Mouse (Mus musculus) ES-E14 (cell line): ENCODE data around the gene Olfr1032. TPM values are rescaled to one million over a fixed set of nuclear protein-coding genes. Genes with fewer than 3 reads are reported as not detected.
"Not testable (repeated sequence)": the region's sequence is repeated elsewhere in the genome, so short reads cannot be mapped to it uniquely, and the experiment has no call there.

Experiments
- DNase-seq: peaks from one replicate; pipeline ENCODE4 v3.0.0-alpha.2; 2013; ENCODE audit warnings: low read depth, low spot score
- H3K27ac ChIP-seq: 2 replicates; pipeline ENCODE4 v1.5.1; 2012; ENCODE audit warnings: low read depth, mild to moderate bottlenecking, low read length, moderate library complexity, mixed read lengths; ENCODE audit not compliant: poor library complexity, insufficient read depth, severe bottlenecking
- H3K36me3 ChIP-seq: 2 replicates; pipeline ENCODE4 v1.6.1; 2012; ENCODE audit warnings: mild to moderate bottlenecking, low read length, moderate library complexity, mixed read lengths; ENCODE audit not compliant: control insufficient read depth, poor library complexity, insufficient read depth, severe bottlenecking
- H3K4me1 ChIP-seq, 2 experiments: fragments of 150-350 bp in 1 of 2; sonication (generic) in 1 of 2; 2 replicates each; pipeline ENCODE4 v1.6.1; 2012; ENCODE audit warnings: low read length in 2 of 2, mild to moderate bottlenecking in 1 of 2, mixed read lengths in 1 of 2; ENCODE audit not compliant: control insufficient read depth in 2 of 2, insufficient read depth in 2 of 2, poor library complexity in 1 of 2
- H3K4me3 ChIP-seq, 2 experiments: fragments of 150-350 bp in 1 of 2; sonication (generic) in 1 of 2; 2 replicates each; pipeline ENCODE4 v1.5.1; 2012; ENCODE audit warnings: low read length in 2 of 2, low read depth in 1 of 2, mild to moderate bottlenecking in 1 of 2, mixed read lengths in 1 of 2; ENCODE audit not compliant: insufficient read depth in 1 of 2, poor library complexity in 1 of 2, severe bottlenecking in 1 of 2
- H3K9ac ChIP-seq: 2 replicates; pipeline ENCODE4 v1.6.1; 2012; ENCODE audit warnings: low read depth, mild to moderate bottlenecking, low read length, mixed read lengths; ENCODE audit not compliant: poor library complexity, insufficient read depth, severe bottlenecking
- H3K9me3 ChIP-seq: fragments of 150-350 bp; sonication (generic); 2 replicates; pipeline ENCODE4 v1.6.1; 2012; ENCODE audit warnings: low read depth, mild to moderate bottlenecking, low read length; ENCODE audit not compliant: control insufficient read depth, insufficient read depth
- CHD2 ChIP-seq: IDR thresholded peaks from 2 replicates; pipeline ENCODE4 v1.6.1; 2014; ENCODE audit warnings: mild to moderate bottlenecking, low read depth, low read length, inconsistent platforms
- HCFC1 ChIP-seq: IDR thresholded peaks from 2 replicates; pipeline ENCODE4 v1.6.1; 2012; ENCODE audit warnings: low read length, inconsistent platforms, borderline replicate concordance; ENCODE audit not compliant: insufficient read depth
- MAFK ChIP-seq: IDR thresholded peaks from 2 replicates; pipeline ENCODE4 v1.6.1; 2014; ENCODE audit warnings: mild to moderate bottlenecking, low read depth, low read length, inconsistent platforms; ENCODE audit not compliant: insufficient read depth
- ZC3H11A ChIP-seq: IDR thresholded peaks from 2 replicates; pipeline ENCODE4 v1.6.1; 2012; ENCODE audit warnings: low read depth, mild to moderate bottlenecking, inconsistent platforms, low read length, borderline replicate concordance
- ZNF384 ChIP-seq: IDR thresholded peaks from 2 replicates; pipeline ENCODE4 v1.6.1; 2012; ENCODE audit warnings: low read depth, low read length, inconsistent platforms
- in situ Hi-C, 2 experiments: fragments of 600-800 bp; cut with MboI; formaldehyde crosslinking; loops; one replicate each; pipeline ENCODE4 v1.15.1; 2025; ENCODE audit warnings: low sequenced_read_pairs in 2 of 2, inconsistent platforms in 1 of 2; ENCODE audit not compliant: unreplicated experiment in 2 of 2
- total RNA-seq: library from RNA; depleted of rRNA; stranded (reverse); fragments of 300-350 nt; gene quantifications from 2 replicates; pipeline ENCODE4 v1.2.3, GENCODE M21; 2012; rRNA removed

Gene Olfr1032
- total RNA-seq = not detected in 2 replicates

DNA sequence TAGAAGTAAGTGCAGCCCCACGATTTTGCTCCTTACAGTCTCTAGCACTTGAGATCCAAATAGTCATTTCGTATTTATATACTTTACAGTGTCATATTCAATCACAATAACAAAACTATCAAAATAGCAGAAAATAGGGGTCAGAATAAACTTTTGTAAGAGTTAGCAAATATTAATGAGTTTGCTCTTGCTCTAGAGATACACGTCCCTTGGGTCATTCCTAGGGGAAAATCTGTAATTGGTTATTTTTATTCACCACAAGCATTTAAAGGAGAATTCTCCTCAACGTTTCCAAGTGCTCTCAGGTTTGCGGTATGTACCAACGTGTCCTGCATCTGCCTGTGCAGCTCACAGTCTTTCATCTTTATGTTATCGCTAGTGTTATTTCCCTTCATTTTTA is at the start of gene Olfr1032:
Gene Olfr1032 (plus strand): TSS at position 301 of the 400 bp plus-strand sequence.
- Histone ChIP-seq H3K4me1 (no peaks in the 10 kb centered on the region), H3K36me3 (no peaks in the 10 kb centered on the region), H3K9ac (no peak within 1 kb of the TSS), H3K9me3 (no peaks in the 10 kb centered on the region), H3K27ac (no peak within 1 kb of the TSS), H3K4me3 (no peak within 1 kb of the TSS)
- in situ Hi-C loops = no loop called here
- TF ChIP-seq ZNF384 = no peak
- TF ChIP-seq ZC3H11A = no peak
- TF ChIP-seq HCFC1 = no peak
- no peak for TF ChIP-seq CHD2
- no peak for TF ChIP-seq MAFK
- DNase-seq = no peak

DNA sequence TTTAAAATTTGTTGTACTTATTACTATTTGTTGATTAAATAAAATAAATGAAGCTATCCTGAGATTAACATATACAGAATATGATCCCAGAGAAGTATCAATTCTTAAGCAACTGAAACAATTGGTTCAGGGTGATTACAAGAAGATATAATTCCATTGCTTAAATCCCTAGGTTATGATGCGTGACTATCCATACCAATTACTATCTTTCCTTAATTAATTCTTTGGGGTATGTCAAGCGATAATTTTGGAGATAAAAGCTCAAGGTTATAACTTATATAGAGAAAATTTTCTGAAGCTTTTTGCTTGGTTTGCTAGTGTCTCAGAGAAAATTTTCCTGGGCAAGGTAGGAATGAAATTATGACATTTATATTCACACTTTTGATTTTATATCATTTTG is 31.7 kb upstream of the Olfr1032 start, which contains the start of gene Olfr1029:
Gene Olfr1029 (plus strand): TSS at position 301 of the 400 bp plus-strand sequence.
- no peak for DNase-seq
- in situ Hi-C loops = no loop called here
- Histone ChIP-seq H3K4me3 (no peak within 1 kb of the TSS), H3K27ac (no peak within 1 kb of the TSS), H3K9ac (no peak within 1 kb of the TSS), H3K9me3 (no peaks in the 10 kb centered on the region), H3K4me1 (no peaks in the 10 kb centered on the region), H3K36me3 (no peaks in the 10 kb centered on the region)
- no peak for TF ChIP-seq CHD2
- TF ChIP-seq ZC3H11A = no peak
- no peak for TF ChIP-seq MAFK
- no peak for TF ChIP-seq HCFC1
- TF ChIP-seq ZNF384 = no peak

DNA sequence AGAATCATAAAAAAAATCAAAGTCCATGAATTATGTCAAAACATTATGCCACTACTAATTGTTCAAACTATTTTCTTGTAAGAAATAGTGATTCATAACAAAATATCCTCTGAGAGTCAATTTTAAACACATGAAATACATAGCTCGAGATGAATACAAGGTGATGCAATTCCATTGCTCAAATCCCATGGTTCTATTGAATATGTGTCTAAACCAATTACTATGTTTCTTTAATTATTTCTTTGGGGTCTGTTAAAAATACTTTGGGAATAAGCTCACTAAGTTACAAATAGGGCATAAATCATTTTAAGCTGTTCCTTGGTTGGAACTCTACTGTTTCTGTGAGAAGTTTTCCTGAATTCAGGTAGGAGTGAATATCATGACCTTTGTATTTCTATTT is 26.4 kb upstream of the Olfr1032 start, which contains the start of gene Olfr1030:
Gene Olfr1030 (plus strand): TSS at position 301 of the 400 bp plus-strand sequence.
- no peaks in the 10 kb centered on the region for H3K36me3 ChIP-seq
- no peak for TF ChIP-seq ZNF384
- TF ChIP-seq MAFK = no peak
- TF ChIP-seq HCFC1 = no peak
- TF ChIP-seq CHD2 = no peak
- no peak for TF ChIP-seq ZC3H11A
- H3K4me1 ChIP-seq = no peaks in the 10 kb centered on the region
- H3K9ac ChIP-seq = no peak within 1 kb of the TSS
- no peaks in the 10 kb centered on the region for H3K9me3 ChIP-seq
- no peak for DNase-seq
- no peak within 1 kb of the TSS for H3K4me3 ChIP-seq
- in situ Hi-C loops = no loop called here
- no peak within 1 kb of the TSS for H3K27ac ChIP-seq

DNA sequence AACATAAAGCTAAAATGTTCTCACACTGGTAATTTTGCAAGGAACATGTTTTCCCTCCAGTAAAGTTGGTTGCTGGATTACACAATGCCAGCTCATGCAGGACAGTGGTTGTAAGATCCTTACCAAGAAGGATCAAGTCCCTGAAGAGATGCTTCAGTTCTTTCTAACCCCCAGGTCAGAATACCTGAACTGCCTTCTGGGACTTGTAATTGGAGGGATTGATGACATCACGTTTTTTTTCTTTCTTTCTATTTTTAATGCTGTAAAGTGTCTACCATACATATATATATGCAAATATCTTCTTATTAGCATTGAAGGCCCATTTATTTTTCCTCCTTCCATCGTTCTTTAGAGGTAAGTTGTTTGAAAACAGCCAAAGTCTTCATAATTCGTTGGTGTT is 15.3 kb upstream of the Olfr1032 start, which contains the start of gene Olfr1031:
Gene Olfr1031 (plus strand): TSS at position 301 of the 400 bp plus-strand sequence.
- TF ChIP-seq CHD2 (no peak), HCFC1 (no peak), MAFK (no peak), ZC3H11A (no peak), ZNF384 (no peak)
- in situ Hi-C loops = no loop called here
- DNase-seq = no peak

DNA sequence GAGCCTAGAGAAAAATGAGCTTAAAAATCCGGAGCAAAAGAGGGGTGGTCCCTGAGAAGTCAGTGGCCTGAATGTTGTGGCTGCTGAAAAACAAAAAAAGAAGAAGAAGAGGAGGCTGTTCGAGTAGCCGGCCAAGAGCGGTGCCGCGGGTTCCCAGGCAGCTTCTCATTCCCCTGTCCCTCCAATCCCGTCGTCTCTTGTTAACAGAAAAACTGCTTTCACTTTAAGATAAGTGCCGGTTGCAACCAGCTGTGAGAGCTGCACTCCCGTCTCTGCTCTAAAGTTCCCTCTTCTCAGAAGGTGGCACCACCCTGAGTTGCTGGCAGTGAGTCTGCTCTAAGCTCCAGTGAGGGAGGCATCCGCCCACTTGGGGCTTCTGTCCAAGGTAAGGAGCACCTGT is 15.1 kb downstream of the Olfr1032 start, which contains the start of gene Olfr1033:
Gene Olfr1033 (plus strand): TSS at position 228 of the 400 bp plus-strand sequence.
- peak; percentile 1 for DNase-seq
- H3K27ac ChIP-seq, H3K4me3 ChIP-seq, H3K9ac ChIP-seq, in situ Hi-C loops, H3K36me3 ChIP-seq, H3K4me1 ChIP-seq, H3K9me3 ChIP-seq: not testable (repeated sequence)

More for the DNA sequence above, 15.3 kb upstream of the Olfr1032 start, which contains the start of gene Olfr1031:
- no peak within 1 kb of the TSS for H3K9ac ChIP-seq
- H3K9me3 ChIP-seq = no peaks in the 10 kb centered on the region
- no peaks in the 10 kb centered on the region for H3K36me3 ChIP-seq
- no peak within 1 kb of the TSS for H3K27ac ChIP-seq
- no peak within 1 kb of the TSS for H3K4me3 ChIP-seq
- H3K4me1 ChIP-seq = no peaks in the 10 kb centered on the region

DNA sequence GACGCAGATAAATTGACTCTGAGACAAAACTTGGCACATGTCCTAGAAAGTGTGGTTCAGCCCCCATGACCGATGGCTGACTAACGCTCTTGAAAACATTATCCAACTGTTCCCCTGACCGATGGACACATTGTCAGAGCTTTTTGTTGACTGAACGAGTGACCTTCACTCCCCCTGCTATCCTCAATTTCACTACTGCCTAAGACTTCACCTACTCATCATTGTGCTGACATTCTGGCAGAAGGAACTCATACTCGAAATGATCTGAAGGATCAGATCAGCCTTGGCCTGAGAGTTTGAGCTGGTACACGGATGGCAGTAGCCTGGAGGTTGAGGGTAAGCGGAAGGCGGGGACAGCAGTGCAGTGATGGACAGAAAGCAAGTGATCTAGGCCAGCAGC is 16.2 kb downstream of the Olfr1032 start:
- H3K4me3 ChIP-seq, DNase-seq, H3K36me3 ChIP-seq, H3K27ac ChIP-seq, H3K9ac ChIP-seq, H3K4me1 ChIP-seq, H3K9me3 ChIP-seq, in situ Hi-C loops: not testable (repeated sequence)
